Mouse (Mus musculus) R1 (cell line): Measurements from ENCODE around the gene Tmprss13.

ENCODE experiments used
- DNase-seq: peaks from one replicate; pipeline ENCODE4 v3.0.0-alpha.2; 2018; ENCODE audit warnings: low read depth, low spot score

Tmprss13 gene

DNA sequence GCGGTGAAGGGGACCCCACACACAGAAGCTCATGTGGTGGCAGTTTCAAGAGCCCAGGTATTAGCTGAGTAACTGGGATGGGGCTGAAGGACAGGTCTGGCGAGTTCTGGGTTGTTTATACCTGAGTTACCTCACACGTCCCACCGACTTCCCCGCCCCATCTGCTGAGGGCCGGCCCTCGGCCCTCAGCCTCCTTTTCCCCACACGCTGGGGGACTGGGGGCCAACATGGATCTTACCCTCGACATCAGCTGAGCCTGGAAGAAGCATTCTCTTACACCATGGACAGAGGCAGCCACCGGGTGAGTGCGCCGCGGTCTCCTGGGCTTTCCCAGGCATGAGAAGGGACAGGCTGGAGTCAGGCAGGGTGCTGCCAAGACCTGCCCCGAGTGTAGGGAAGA lies at the start of gene Tmprss13:
Gene Tmprss13 (plus strand): TSS at position 246 of the 400 bp plus-strand sequence.
- DNase-seq = peak; percentile 18

DNA sequence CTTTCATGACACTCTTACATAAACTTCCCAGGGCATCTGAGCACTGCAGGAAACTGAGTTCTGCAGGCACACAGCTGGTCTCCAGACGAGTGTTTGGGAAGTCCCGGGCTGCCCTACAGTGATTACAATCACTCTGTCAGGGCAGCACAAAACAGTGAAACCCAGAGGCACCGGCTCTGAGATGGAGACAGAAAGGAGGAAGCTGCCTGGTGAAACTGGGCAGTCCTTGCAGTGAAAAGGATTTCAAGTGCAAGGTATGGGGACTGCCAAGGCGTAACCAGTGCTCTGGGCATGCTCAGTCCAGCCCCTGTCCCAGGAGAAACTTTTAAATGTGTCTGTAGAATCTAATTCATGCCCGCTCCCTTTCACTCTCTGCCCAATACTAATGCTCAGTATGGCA lies 46.7 kb upstream of the Tmprss13 start:
- no peak for DNase-seq

DNA sequence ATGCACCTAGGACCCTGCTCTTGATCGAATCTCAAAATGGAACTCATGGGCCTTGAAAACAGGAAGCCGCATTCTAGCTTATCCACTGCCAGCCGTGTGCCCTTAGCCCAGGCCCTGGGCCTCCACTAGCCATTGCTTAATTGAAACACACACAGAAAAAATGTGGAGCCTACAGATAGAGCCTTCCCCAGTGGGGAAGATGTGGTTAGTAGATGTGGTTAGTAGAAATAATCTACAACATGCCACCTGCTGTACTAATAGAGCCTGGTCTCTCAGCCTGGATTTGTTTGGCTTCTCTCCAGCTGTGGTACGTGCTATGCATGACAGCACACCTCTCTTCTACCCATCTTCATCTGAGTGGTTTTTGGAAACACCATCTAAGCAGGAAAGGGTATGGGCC lies 44.7 kb upstream of the Tmprss13 start:
- no peak for DNase-seq

DNA sequence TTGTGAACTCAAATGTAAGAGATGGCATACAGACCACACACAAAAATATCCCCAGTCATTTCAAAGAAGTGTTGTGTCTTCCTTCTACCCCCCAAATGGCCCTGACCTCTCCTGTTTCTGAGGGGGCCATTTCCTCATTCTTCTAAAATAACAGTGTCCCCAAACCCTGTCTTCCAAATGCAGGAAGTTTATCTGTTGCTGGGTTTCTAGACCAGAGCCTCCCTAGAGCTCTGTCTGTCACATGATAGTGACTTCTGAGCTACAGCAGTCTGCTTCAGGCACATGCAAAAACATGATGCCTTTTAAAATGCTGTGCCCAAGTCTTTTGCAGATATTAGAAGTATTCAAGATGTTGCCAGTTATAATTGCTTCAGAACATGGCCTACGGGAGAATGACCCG lies 44.3 kb upstream of the Tmprss13 start:
- no peak for DNase-seq

DNA sequence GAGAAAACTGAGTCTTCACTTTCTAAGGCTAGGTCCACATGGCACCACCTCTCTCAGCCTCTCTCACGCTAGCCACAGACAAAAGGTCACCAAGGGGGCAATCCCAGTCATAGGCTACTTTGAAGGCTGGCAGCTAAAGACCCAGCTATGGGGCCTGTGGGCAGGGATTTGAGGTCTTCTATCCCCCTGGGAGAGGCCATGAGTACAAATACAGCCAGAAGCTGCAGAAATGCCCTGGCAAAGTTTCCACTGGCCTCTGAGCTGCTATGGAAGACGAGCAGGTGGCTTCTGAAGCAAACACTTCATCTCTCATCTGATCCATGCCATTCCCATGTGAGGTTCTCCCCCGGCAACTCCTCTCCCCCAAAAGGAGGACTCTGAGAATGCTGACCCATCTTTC lies 38.8 kb upstream of the Tmprss13 start:
- no peak for DNase-seq

DNA sequence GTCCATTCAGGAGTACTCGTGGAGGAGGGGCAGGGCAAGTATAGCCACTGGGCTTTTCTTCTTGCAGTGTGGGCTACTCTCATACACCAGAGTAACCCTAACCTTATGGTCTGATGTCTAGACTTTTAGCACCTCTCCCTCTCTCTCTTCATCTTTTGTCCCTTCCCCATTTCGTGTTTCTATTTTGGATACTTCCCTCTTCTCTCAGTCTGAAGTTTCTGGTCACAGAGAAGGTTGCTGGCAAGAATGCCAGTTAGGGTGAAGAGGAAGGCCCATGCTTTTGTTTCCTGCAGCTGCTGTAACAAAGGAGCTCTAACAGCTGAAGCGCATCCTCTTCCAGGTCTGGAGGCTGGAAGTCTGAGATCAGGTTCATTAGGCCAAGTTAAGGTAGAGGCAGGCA lies 38.0 kb upstream of the Tmprss13 start:
- DNase-seq = no peak

DNA sequence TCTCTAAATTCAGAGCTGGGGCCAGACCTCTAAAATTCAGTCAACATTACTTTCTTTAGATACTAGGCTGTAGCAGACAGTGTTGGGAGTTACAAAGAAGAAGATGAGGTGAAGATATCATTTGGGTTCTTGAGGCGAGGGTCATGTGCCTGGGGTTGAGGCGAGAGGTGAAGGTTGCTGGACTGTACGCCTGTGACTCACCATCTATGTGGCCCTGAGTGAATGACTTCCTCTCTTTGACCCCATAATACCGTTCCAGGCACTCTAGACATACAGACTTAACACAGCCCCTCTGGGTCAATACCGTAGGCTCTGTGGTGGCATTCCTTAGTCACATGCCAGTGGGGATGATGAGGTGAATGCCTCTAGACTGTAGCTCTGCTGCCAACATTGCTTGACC lies 36.4 kb upstream of the Tmprss13 start:
- DNase-seq = no peak

DNA sequence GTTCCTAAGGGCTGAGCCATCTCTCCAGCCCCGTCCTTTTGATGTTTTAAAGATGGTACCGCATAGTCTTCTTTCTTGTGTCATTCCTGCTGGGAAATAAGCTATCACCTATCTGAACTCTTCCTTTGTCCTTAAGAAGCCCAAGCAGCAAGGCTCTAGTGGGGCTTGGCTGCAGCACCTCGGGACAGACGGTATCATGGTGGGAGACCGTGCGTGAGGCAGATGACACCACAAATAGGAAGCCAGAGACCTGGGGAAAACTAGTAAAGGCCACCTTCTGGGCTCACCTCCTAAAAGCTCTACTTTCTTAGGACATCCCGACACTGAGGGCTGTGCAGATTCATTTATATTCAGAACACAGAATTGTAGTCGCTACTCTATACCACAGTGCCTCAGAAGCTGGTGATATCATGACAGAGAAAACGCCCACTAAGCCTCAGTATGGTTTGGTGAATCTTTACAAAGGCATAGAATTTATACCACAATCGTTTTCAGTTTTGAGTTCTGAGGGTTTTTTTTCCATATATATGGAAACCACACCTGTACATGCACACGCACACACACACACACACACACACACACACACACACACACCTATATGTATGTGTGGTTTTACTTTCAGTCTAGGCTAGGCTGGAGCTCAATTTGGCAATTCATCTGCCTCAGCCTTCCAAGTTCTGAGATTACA lies 27.3 kb upstream of the Tmprss13 start:
- DNase-seq = no peak

DNA sequence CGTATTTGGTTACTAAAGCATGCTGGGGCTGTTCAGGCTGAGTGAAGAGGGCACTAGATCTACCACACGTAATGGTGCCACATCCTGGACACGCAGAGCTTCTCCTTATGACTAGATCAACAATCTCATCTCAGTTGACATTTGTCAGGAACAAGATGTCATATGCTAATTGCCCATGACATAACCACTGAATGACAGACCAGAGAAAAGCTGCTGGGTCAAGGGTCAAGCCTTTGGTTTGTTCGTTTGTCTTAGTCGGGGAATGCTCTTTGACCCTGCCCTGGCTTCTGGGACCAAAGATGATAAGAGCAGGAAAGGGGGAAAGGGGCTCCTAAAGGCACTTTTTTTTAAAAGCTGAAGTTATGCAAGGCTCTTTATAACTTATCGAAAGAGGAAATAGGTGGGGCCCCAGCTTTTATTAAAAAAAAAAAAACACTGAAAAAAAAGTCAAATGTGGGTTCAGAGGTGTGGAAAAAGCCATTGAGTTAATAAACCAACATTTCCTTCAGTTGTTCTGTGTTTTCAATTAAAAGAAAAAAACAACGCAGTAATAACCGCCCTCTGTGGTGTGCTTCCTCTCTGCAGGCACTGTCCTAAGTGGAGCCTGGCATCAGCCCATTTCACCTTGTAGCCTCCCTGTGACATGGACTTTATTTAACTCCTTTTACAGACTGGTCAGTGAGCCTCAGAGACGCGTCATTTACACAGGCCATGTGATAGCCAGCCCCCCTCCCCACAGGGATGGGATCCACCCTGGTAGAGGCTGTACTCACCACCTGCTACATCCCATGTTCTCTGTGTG lies 24.5 kb upstream of the Tmprss13 start:
- DNase-seq = no peak

DNA sequence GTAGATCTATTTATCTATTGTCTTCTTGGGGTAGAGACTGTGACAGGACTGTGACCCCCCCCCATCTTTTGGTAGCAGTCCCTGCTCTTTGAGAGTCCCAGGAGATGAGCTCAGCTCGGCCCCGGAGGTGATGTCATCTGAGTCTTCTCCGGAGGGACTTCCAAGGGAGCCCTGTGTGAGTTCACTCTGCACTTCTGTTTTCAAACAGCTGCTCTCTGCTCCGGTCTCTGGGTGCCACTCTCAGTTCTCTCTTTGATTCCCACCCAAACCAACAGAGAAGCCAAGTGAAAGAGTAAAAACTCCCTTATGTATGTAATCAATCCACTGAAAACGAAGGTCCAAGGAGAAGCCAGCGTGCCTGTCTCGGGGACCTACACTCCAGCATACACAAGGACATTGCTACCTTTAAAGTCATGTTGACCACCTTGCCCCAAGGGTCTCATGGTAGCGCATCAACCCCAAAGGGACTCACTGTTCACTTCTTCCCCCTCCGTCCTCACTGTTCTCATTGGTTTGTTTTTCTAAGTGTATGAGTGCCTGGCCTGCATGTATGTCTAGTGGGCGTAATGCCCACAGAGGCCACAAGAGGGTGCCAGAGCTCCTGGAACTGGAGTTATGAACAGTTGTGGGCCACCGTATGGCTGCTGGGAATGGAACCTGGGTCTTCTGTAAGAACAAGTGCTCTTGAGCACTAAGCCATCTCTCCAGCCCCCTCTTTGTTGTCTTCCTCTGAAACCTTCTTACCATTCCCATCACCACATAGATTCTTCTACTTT lies 19.5 kb upstream of the Tmprss13 start:
- peak; percentile 83 for DNase-seq

DNA sequence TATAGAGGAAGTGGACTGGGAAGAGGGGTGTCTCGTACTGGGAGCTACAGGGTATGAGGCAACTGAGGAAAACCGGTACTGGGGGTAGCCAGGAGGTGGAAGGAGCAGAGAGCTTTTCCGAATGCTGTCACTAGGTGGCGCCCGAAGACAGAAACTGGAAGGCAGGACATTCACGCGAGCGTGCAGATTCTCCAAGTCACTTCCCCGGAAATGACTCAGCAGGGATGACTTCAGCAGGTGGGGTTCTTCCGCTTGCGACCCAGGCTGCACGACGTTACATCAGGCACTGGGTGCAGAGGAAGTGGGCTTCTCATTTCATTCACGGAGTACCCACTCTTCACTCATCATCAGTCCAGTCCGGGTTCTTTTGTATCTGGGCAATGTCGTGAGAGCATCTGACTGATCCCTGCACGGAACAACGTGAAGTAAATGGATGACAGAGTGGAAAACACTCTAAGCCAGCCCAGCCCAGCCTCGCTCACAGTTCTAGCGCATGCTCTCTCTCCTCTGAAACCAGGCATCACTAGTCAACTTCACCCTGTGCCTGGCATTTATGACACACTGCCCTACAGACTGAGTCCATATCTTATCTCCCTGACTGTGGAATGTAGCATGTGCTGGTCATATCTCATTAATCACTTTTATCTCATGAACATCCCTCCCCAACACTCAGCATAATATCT lies 18.3 kb upstream of the Tmprss13 start:
- DNase-seq = peak; percentile 97

DNA sequence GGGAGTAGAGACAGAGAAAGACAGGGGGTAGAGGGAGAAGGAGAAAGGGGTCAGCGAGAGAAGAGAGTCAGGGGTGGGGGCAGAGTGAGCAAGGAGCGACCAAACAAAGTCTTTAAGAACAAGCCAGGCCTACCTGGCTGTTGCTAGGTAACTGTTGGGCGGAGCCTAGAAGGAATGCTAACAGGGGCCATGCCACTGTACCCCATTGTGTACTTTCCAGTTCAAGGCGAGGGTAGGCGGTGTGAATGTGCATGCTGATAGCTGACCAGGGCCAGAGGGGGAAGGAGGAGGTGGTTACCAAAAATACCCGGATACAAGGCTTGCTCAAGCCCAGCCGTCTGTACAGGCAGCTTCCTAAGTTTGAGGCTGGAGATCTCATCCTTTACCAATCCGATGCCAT lies 17.1 kb upstream of the Tmprss13 start:
- DNase-seq = peak; percentile 88

DNA sequence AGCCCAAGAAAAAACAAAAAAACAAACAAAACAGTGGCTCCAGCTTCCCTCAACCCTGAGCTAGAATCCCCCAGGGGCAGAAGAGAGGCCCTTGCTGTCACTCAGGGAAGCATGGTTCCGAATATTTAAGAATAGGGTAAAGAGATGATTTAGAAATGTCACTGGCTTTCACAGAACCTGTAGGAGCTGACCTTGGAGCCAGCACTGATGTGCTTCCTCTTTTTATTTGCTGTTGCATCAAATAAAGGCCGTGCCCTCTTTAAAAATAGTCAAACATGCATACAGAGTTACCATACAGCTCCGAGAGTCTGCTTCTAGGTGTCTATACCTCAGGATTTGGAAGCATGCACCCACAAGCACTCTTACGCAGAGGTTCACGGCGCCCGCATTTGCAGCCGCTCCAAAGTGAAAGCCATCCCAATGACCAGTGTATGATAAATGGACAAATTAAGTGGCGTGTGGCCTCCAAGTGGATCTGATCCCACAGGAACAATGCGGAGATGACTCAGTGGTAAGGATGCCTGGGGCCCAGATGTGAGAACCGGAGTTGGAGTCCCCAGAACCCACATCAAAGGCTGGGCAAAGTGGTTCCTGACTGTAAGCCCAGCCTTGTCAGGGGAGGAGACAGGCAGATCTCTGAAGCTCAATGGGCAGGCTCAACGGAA lies 12.0 kb upstream of the Tmprss13 start:
- no peak for DNase-seq

DNA sequence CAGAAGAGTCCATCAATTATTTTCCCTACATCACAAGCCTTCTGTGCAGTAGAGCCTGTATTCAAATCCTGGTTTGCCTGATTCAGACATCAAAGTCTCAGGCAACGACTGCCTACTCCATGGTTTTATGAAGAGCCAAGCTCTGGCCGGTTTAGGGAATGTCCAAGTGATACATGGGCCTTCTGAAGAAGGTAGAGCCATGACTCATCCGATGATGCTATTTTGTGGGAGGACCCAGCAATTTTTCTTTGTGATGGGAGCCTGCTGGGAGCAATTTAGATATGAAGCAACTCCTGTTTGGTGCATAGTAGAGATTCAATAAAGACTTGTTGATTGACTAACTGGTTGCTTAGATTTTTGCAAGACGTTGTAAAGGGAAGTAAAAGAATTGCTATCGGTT lies 10.4 kb upstream of the Tmprss13 start:
- DNase-seq = no peak

DNA sequence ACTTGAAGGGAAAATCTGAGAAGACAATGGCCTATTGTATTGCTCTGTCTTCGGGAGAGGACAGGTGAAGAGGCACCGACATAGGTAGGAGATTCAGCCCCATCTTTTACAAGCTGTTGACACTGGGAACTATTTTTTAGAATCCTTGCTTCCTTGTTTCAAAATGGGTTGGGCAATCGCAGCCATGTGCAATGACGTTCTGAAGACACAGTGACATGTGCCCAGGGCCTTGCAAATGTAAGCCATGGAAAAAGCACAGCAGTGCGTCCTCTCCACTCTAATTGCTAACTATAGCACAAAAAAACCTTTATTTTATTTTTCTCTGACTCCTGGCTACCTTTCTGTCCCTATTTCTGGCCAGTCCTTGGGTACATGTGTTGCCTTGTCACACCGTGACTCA lies 7.0 kb upstream of the Tmprss13 start:
- no peak for DNase-seq

DNA sequence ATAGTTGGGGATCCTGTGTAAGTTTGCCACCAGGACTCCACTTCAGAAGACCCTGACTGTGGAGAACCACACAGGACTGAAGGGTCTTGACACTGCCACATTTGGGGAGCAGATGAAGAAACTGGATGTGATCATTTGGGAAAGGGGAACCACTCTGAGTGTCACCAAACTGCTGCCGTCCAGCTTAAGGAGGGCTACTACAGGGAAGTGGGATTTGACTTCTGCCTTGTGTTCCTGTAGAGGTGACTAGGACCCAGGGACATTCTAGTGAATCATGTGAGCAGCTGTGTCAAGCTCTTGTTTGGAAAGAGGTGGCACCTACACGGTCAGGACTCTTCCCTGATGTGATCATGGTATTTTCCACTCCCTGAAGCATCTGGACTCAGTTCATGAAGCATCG lies 5.0 kb upstream of the Tmprss13 start:
- DNase-seq = no peak

DNA sequence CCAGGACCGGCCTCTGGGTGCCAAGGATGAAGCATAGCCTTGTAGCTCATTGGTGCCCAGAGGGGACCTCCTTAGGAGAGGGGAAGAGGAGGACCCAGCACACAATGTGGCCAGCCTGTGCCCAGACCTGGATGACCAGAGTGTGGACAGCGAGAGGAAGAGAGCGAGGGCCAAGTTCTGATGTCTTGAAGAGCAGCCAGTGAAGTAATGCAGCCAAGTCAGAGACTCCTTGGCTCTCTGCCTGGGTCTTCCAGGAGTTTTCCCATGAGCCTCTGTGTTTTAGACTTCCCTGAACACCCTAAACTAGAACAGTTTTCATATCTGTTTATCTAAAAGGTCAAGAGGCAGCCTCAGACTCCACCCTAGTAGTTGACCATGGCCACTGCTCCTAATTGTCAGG lies 1.3 kb upstream of the Tmprss13 start:
- no peak for DNase-seq

DNA sequence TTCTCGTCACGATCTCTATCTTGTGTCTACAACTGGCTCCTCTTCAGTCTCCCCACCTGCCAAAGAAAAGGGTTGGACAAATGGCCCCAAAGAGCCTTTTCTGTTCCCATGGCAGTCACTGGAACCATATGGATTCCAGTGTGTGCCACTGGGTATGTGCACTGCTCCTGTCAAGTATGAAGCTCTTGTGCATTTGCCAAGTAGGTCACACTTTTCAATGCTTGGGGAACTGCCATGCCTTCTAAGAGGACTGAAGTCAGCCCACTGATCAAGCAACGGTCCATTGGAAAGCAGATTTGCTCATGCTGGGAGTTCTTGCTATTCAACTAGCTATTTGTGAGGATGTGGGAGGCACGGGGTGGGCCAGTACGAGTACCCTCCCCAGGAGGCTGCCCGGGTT lies 2.6 kb downstream of the Tmprss13 start:
- DNase-seq = no peak

DNA sequence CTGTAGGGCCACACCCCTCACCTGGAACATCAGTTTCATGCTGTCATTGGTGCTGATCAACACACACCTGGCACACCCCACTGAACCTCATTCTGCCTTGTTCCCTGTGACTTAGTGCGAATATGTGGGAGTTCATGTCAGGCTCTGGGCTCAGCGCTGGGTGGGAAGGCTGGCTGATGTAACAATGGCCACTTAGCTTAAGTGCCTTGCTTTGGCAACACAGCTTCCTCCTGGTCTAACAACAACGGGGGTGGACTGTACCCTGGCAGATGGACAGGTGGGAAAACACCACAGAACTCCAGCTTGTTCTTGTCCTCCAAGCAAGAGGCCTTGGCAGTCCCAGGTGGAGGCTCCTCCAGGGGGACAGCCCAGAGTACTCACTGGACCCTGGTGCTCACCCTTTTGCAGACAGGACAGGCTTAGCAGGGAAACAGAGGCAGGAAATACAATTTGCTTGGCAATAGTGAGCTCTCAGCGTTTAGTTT lies 3.1 kb downstream of the Tmprss13 start:
- no peak for DNase-seq

DNA sequence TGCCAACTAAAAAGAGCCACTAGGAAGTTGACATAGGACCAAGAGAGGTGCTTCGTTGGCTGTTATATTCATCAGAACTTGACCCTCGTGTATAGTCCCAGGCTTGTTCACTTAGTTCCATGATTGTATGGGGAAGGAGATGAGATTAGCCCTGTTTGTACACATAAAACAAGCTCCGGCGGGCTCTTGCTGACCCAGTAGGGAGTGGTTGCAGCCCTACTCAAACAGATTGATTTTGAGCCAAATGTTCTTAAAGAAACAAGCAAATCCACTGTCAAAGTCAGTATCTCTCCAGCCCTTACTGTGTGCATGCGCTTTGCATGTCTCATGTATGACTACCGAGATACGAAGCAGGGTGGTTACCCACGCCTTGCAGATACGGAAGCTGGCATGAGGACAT lies 7.5 kb downstream of the Tmprss13 start:
- no peak for DNase-seq

DNA sequence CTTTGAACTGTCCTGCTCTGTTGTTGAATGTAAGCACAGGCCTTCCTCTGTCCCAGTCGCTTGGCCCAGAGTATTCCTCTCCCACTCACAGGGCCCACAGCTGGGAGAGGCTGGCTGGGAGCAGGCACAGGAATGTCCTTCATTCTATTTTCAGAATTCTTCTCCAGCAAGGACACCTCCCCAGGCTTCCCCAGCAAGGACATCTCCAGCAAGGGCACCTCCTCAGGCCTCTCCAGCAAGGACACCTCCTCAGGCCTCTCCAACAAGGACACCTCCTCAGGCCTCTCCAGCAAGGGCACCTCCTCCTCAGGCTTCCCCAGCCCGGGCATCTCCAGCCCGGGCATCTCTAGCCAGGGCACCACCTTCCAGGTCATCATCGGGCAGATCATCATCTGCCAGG lies 9.4 kb downstream of the Tmprss13 start:
- no peak for DNase-seq
